Mouse (Mus musculus): ENCODE results near the gene Aaed1.

DNA sequence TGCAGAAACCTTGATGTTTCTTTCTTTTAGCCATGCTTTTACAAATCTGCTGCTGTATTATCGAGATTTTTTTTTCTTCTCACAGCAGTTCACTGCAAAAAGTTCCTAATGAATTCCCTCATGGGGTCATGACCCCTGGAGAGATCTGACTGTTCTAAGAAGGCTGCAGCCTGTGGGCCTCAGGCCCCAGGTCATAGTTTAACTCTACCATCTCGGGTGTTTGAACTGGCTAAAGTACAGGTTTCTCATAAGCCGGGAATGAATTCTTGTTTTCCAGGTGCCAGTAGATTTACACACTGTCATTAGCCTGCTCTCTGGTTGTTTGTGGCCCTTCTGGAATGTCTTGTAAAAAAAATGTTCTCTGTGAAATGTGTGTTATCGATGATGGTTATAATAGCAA lies 25.7 kb downstream of the Aaed1 start:
- TF ChIP-seq CTCF (IDR thresholded peaks at IDR 0.05): no peak
- TF ChIP-seq EP300 (IDR thresholded peaks at IDR 0.05): no peak

All from lung, postnatal 0 days (tissue).